In the genomic region with DNA sequence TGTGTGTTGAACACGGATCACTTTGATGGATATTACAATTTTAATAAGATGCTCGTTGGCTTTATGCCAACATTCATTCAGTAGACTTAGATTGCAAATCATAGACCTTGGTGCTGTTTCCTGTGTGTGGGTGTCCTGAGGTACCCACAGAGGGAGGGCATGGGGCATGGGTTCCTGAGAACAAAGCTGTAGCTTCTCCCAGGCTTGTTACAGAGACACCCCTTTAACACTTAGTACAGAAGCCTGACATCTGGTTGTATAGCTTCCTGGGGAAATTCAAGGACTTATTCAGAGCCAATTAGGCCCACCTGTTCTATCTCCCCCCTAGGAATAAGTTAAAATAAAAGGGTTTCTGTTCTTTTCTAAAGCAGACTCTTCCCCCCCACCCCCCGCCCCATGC, we compare ENCODE assay signal across 27 mouse cellular contexts.
DNase-seq lines count a peak whose midpoint lies in the region; ATAC-seq and TF ChIP-seq lines count a peak whose summit lies in the region.
"Had no signal": no experiment of that assay in that cellular context is flagged by ENCODE, and none has a peak within 500 bp of the region (broad histone marks: within the 10 kb centered on the region; RNA-seq: fewer than 3 reads in every experiment).

No protein-coding gene starts in this region.

- 65% methylated on average over 3 of the region's 3 CpGs for WGBS in forebrain, embryonic 13.5 days
- 74% methylated on average over 3 of the region's 3 CpGs for WGBS in forebrain, embryonic 12.5 days
- 61% methylated on average over 3 of the region's 3 CpGs for WGBS in forebrain, embryonic 15.5 days
- WGBS in forebrain, embryonic 11.5 days, result 87% methylated on average over 3 of the region's 3 CpGs
- 46% methylated on average over 3 of the region's 3 CpGs for WGBS in midbrain, embryonic 14.5 days
- WGBS in midbrain, embryonic 15.5 days, result 41% methylated on average over 3 of the region's 3 CpGs
- 66% methylated on average over 3 of the region's 3 CpGs for WGBS in forebrain, postnatal 0 days

- no peak overlapping the region for H3K4me2 ChIP-seq in forebrain, embryonic 13.5 days
- H3K4me2 ChIP-seq in forebrain, embryonic 12.5 days, result no peak overlapping the region
- H3K4me2 ChIP-seq in forebrain, embryonic 15.5 days (replicated peaks), result no peak overlapping the region
- no peak overlapping the region for H3K4me2 ChIP-seq in forebrain, embryonic 11.5 days (ENCODE audit: low read depth, low read length, severe bottlenecking)
- H3K4me2 ChIP-seq in midbrain, embryonic 14.5 days (ENCODE audit: low read length), result no peak overlapping the region
- H3K4me2 ChIP-seq in midbrain, embryonic 15.5 days, result no peak overlapping the region
- H3K4me2 ChIP-seq in forebrain, postnatal 0 days (ENCODE audit: low read depth), result no peak overlapping the region
- H3K4me2 ChIP-seq: embryonic facial prominence, embryonic 13.5 days; embryonic facial prominence, embryonic 15.5 days had no signal

- H3K27me3 ChIP-seq in forebrain, embryonic 13.5 days, result peaks cover 27% of the 10 kb centered on the region
- H3K27me3 ChIP-seq in forebrain, embryonic 12.5 days, result peaks cover 10% of the 10 kb centered on the region
- peaks cover 11% of the 10 kb centered on the region; the same call in 1 of the 2 replicates for H3K27me3 ChIP-seq in forebrain, embryonic 15.5 days
- H3K27me3 ChIP-seq in forebrain, embryonic 11.5 days (ENCODE audit: control insufficient read depth, insufficient read depth, low read length), result no peaks in the 10 kb centered on the region
- H3K27me3 ChIP-seq in midbrain, embryonic 14.5 days (ENCODE audit: control insufficient read depth, insufficient read depth, low read length), result no peaks in the 10 kb centered on the region
- H3K27me3 ChIP-seq in midbrain, embryonic 15.5 days (replicated peaks), result no peaks in the 10 kb centered on the region
- no peaks in the 10 kb centered on the region; the same call in 1 of the 2 replicates for H3K27me3 ChIP-seq in forebrain, postnatal 0 days (ENCODE audit: insufficient read depth, low read length)
- H3K27me3 ChIP-seq: CH12.LX; embryonic facial prominence, embryonic 13.5 days; embryonic facial prominence, embryonic 15.5 days; Patski had no signal

- intact Hi-C loops in left cerebral cortex, postnatal 25 days (cut with DNase I), result no loop called here

- ATAC-seq in forebrain, embryonic 13.5 days, result peak; percentile 61
- ATAC-seq in forebrain, embryonic 12.5 days (ENCODE audit: low FRiP score), result no peak
- ATAC-seq in forebrain, embryonic 15.5 days (replicated peaks), result 0 out of 2 replicates have a peak, but pooled peaks have one; percentile 23
- no peak for ATAC-seq in forebrain, embryonic 11.5 days (replicated peaks; ENCODE audit: low FRiP score)
- no peak for ATAC-seq in midbrain, embryonic 14.5 days (ENCODE audit: low FRiP score, low TSS enrichment)
- ATAC-seq in midbrain, embryonic 15.5 days (replicated peaks), result no peak
- peak; percentile 61 for ATAC-seq in forebrain, postnatal 0 days
- ATAC-seq: activated CD4-positive, CD25-positive, alpha-beta regulatory T cell, adult 4 months; CD4-positive, CD25-positive, alpha-beta regulatory T cell, adult 4 months; Patski had no signal

- H3K36me3 ChIP-seq in forebrain, embryonic 13.5 days (ENCODE audit: poor library complexity, severe bottlenecking), result no peaks in the 10 kb centered on the region
- H3K36me3 ChIP-seq in forebrain, embryonic 12.5 days (replicated peaks), result no peaks in the 10 kb centered on the region
- no peaks in the 10 kb centered on the region for H3K36me3 ChIP-seq in forebrain, embryonic 15.5 days
- H3K36me3 ChIP-seq in forebrain, embryonic 11.5 days (ENCODE audit: control insufficient read depth, insufficient read depth, low read length), result no peaks in the 10 kb centered on the region
- no peaks in the 10 kb centered on the region for H3K36me3 ChIP-seq in midbrain, embryonic 14.5 days (ENCODE audit: control insufficient read depth, insufficient read depth, low read length)
- H3K36me3 ChIP-seq in midbrain, embryonic 15.5 days (replicated peaks), result no peaks in the 10 kb centered on the region
- no peaks in the 10 kb centered on the region for H3K36me3 ChIP-seq in forebrain, postnatal 0 days (ENCODE audit: insufficient read depth)
- H3K36me3 ChIP-seq: embryonic facial prominence, embryonic 13.5 days; embryonic facial prominence, embryonic 15.5 days; G1E had no signal

- H3K9me3 ChIP-seq in forebrain, embryonic 13.5 days (replicated peaks), result no peaks in the 10 kb centered on the region
- no peaks in the 10 kb centered on the region for H3K9me3 ChIP-seq in forebrain, embryonic 12.5 days
- no peaks in the 10 kb centered on the region for H3K9me3 ChIP-seq in forebrain, embryonic 15.5 days
- no peaks in the 10 kb centered on the region for H3K9me3 ChIP-seq in forebrain, embryonic 11.5 days (ENCODE audit: control insufficient read depth, low read length)
- H3K9me3 ChIP-seq in midbrain, embryonic 14.5 days (ENCODE audit: control insufficient read depth, low read length), result no peaks in the 10 kb centered on the region
- H3K9me3 ChIP-seq in midbrain, embryonic 15.5 days, result no peaks in the 10 kb centered on the region
- no peaks in the 10 kb centered on the region for H3K9me3 ChIP-seq in forebrain, postnatal 0 days (ENCODE audit: low read length)
- H3K9me3 ChIP-seq: embryonic facial prominence, embryonic 13.5 days; embryonic facial prominence, embryonic 15.5 days; G1E had no signal

- H3K9ac ChIP-seq in forebrain, embryonic 13.5 days, result no peak overlapping the region
- H3K9ac ChIP-seq in forebrain, embryonic 12.5 days, result no peak overlapping the region
- H3K9ac ChIP-seq in forebrain, embryonic 15.5 days (replicated peaks), result no peak overlapping the region
- no peak overlapping the region for H3K9ac ChIP-seq in forebrain, embryonic 11.5 days (ENCODE audit: low read length)
- H3K9ac ChIP-seq in midbrain, embryonic 14.5 days (replicated peaks; ENCODE audit: low read length), result no peak overlapping the region
- H3K9ac ChIP-seq in midbrain, embryonic 15.5 days, result no peak overlapping the region
- no peak overlapping the region for H3K9ac ChIP-seq in forebrain, postnatal 0 days
- H3K9ac ChIP-seq: embryonic facial prominence, embryonic 13.5 days; embryonic facial prominence, embryonic 15.5 days had no signal

- DNase-seq in forebrain, embryonic 11.5 days (ENCODE audit: low spot score), result no peak
- peak; percentile 55 for DNase-seq in midbrain, embryonic 14.5 days
- peak; percentile 18 for DNase-seq in forebrain, postnatal 0 days
- no peak for DNase-seq in left cerebral cortex, postnatal 25 days (ENCODE audit: low spot score in 2 of 2)
- DNase-seq: adrenal gland, adult 8-10 months; adrenal gland, postnatal 14 days; adrenal gland, postnatal 36 days; B cell, adult 2 months; cerebellum, adult 11 months; cerebellum, adult 18-20 months; cerebellum, adult 8-10 months; cerebellum, adult 9-11 months; cerebellum, postnatal 14 days; cerebellum, postnatal 36 days; embryo, embryonic 11 days had no signal

- TF ChIP-seq CTCF in forebrain, postnatal 0 days (IDR thresholded peaks at IDR 0.05; ENCODE audit: low read depth), result no peak

- H3K4me3 ChIP-seq in forebrain, embryonic 13.5 days, result no peak overlapping the region
- no peak overlapping the region for H3K4me3 ChIP-seq in forebrain, embryonic 12.5 days (replicated peaks)
- no peak overlapping the region for H3K4me3 ChIP-seq in forebrain, embryonic 15.5 days
- H3K4me3 ChIP-seq in forebrain, embryonic 11.5 days (ENCODE audit: low read depth, low read length), result no peak overlapping the region
- no peak overlapping the region for H3K4me3 ChIP-seq in midbrain, embryonic 14.5 days (replicated peaks; ENCODE audit: low read depth, low read length)
- no peak overlapping the region for H3K4me3 ChIP-seq in midbrain, embryonic 15.5 days
- H3K4me3 ChIP-seq in forebrain, postnatal 0 days (ENCODE audit: low read depth, low read length), result no peak overlapping the region
- H3K4me3 ChIP-seq: embryonic facial prominence, embryonic 13.5 days; embryonic facial prominence, embryonic 15.5 days; erythroblast, embryonic 14.5 days had no signal

- H3K4me1 ChIP-seq in forebrain, embryonic 13.5 days, result peaks cover 7% of the 10 kb centered on the region; the same call in 1 of the 2 replicates
- no peaks in the 10 kb centered on the region; the same call in 1 of the 2 replicates for H3K4me1 ChIP-seq in forebrain, embryonic 12.5 days
- no peaks in the 10 kb centered on the region; the same call in 1 of the 2 replicates for H3K4me1 ChIP-seq in forebrain, embryonic 15.5 days
- no peaks in the 10 kb centered on the region for H3K4me1 ChIP-seq in forebrain, embryonic 11.5 days (replicated peaks; ENCODE audit: control insufficient read depth, insufficient read depth, low read length)
- peaks cover 8% of the 10 kb centered on the region; the same call in 1 of the 2 replicates for H3K4me1 ChIP-seq in midbrain, embryonic 14.5 days (ENCODE audit: control insufficient read depth, insufficient read depth, low read length)
- 0 out of 2 replicates have a peak, but pooled peaks cover 10% of the 10 kb centered on the region for H3K4me1 ChIP-seq in midbrain, embryonic 15.5 days
- H3K4me1 ChIP-seq in forebrain, postnatal 0 days (ENCODE audit: insufficient read depth), result no peaks in the 10 kb centered on the region
- H3K4me1 ChIP-seq: embryonic facial prominence, embryonic 13.5 days; embryonic facial prominence, embryonic 15.5 days had no signal

- H3K27ac ChIP-seq in forebrain, embryonic 13.5 days, result no peak overlapping the region
- no peak overlapping the region for H3K27ac ChIP-seq in forebrain, embryonic 12.5 days
- H3K27ac ChIP-seq in forebrain, embryonic 15.5 days (replicated peaks), result no peak overlapping the region
- H3K27ac ChIP-seq in forebrain, embryonic 11.5 days (ENCODE audit: low read depth, low read length), result no peak overlapping the region
- no peak overlapping the region for H3K27ac ChIP-seq in midbrain, embryonic 14.5 days (replicated peaks; ENCODE audit: low read depth, low read length)
- no peak overlapping the region for H3K27ac ChIP-seq in midbrain, embryonic 15.5 days
- no peak overlapping the region for H3K27ac ChIP-seq in forebrain, postnatal 0 days (ENCODE audit: low read depth, low read length)
- H3K27ac ChIP-seq: embryonic facial prominence, embryonic 13.5 days; embryonic facial prominence, embryonic 15.5 days had no signal

Comparison
In these comparisons a context has a peak if more than half of its experiments do, and no peak if none do; other contexts are left out.
1. ATAC-seq: peak in forebrain, embryonic 13.5 days (single experiment), forebrain, embryonic 15.5 days (single experiment) and forebrain, postnatal 0 days (single experiment); none in forebrain, embryonic 12.5 days (single experiment), forebrain, embryonic 11.5 days (single experiment), midbrain, embryonic 14.5 days (single experiment) and midbrain, embryonic 15.5 days (single experiment).
2. DNase-seq: peak in midbrain, embryonic 14.5 days (single experiment) and forebrain, postnatal 0 days (single experiment); none in forebrain, embryonic 11.5 days (single experiment) and left cerebral cortex, postnatal 25 days (0 of 2).